ENCODE assay signal across 9 mouse cellular contexts in the genomic region with DNA sequence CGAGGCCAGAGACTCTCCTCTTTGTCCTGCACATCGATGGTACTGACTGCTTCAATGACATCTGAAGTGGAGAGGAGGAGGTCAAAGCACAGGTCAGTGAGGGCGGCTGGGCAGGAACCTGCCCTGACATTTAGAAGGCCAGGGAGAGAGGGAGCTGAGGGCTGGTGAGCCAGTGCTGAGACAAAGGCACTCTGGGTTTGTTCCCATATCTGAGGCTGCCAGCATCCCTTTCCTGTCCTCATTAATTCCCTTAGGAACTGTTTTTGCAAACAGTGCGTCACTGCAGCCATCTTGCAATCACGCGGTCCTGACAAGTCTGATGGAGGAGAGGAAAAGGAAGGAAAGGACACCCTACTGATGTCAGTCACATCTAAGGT. TPM values are rescaled to one million over a fixed set of nuclear protein-coding genes. Genes with fewer than 3 reads are reported as not detected.
DNase-seq lines count a peak whose midpoint lies in the region; ATAC-seq lines count a peak whose summit lies in the region.
"Had no signal": no experiment of that assay in that cellular context is flagged by ENCODE, and none has a peak within 500 bp of the region (broad histone marks: within the 10 kb centered on the region; RNA-seq: fewer than 3 reads in every experiment).

No protein-coding gene starts in this region.

- no peak overlapping the region for H3K4me3 ChIP-seq in kidney, embryonic 14.5 days (ENCODE audit: low read length)
- 0 out of 2 replicates have a peak overlapping the region, but pooled peaks have one; percentile 16 for H3K4me3 ChIP-seq in brown adipose tissue, adult 24 weeks (ENCODE audit: insufficient read depth, low read depth, low read length)
- no peak overlapping the region for H3K4me3 ChIP-seq in kidney, embryonic 15.5 days (replicated peaks)

- no peak overlapping the region for H3K9ac ChIP-seq in kidney, embryonic 14.5 days (ENCODE audit: low read depth, low read length)
- no peak overlapping the region for H3K9ac ChIP-seq in kidney, embryonic 15.5 days

- H3K4me2 ChIP-seq in kidney, embryonic 14.5 days (replicated peaks; ENCODE audit: low read depth, low read length), result no peak overlapping the region
- H3K4me2 ChIP-seq in kidney, embryonic 15.5 days, result no peak overlapping the region

- H3K9me3 ChIP-seq in kidney, embryonic 14.5 days (ENCODE audit: control insufficient read depth, low read length), result no peaks in the 10 kb centered on the region
- no peaks in the 10 kb centered on the region for H3K9me3 ChIP-seq in kidney, embryonic 15.5 days (replicated peaks)

- H3K27me3 ChIP-seq in kidney, embryonic 14.5 days (ENCODE audit: control insufficient read depth, insufficient read depth, low read length), result no peaks in the 10 kb centered on the region
- no peaks in the 10 kb centered on the region for H3K27me3 ChIP-seq in kidney, embryonic 15.5 days

- no peak overlapping the region for H3K27ac ChIP-seq in kidney, embryonic 14.5 days (ENCODE audit: low read depth, low read length)
- peak overlapping the region; percentile 95 for H3K27ac ChIP-seq in brown adipose tissue, adult 24 weeks (replicated peaks; ENCODE audit: low read depth, low read length)
- H3K27ac ChIP-seq in kidney, embryonic 15.5 days, result peak overlapping the region; percentile 51

- no peak for ATAC-seq in kidney, embryonic 14.5 days (ENCODE audit: low FRiP score, low TSS enrichment)
- no peak for ATAC-seq in kidney, embryonic 15.5 days (replicated peaks; ENCODE audit: low FRiP score)
- ATAC-seq: intestine, embryonic 16.5 days had no signal

- peak; percentile 57 for DNase-seq in cerebellum, adult 11-12 months
- no peak for DNase-seq in cerebellum, postnatal 14 days
- DNase-seq in kidney, adult 11 months, result peak; percentile 29
- no peak for DNase-seq in ovary, postnatal 10 days (ENCODE audit: low spot score)
- no peak for DNase-seq in right cerebral cortex, adult 18-20 months

- 83% methylated on average over 6 of the region's 6 CpGs for WGBS in kidney, embryonic 14.5 days
- 61% methylated on average over 6 of the region's 6 CpGs for WGBS in kidney, embryonic 15.5 days

- H3K4me1 ChIP-seq in kidney, embryonic 14.5 days (ENCODE audit: control insufficient read depth, insufficient read depth, low read length), result peaks cover 9% of the 10 kb centered on the region
- peaks cover 24% of the 10 kb centered on the region for H3K4me1 ChIP-seq in brown adipose tissue, adult 24 weeks (ENCODE audit: control insufficient read depth, insufficient read depth, insufficient read length, low read length)
- H3K4me1 ChIP-seq in kidney, embryonic 15.5 days, result peaks cover 12% of the 10 kb centered on the region

- H3K36me3 ChIP-seq in kidney, embryonic 14.5 days (ENCODE audit: control insufficient read depth, insufficient read depth, low read length), result peaks cover 64% of the 10 kb centered on the region
- peaks cover 85% of the 10 kb centered on the region for H3K36me3 ChIP-seq in kidney, embryonic 15.5 days

RNA-seq across cellular contexts. Expression of gene Wdr73, which starts 7.3 kb away (rescaled TPM):
- 32.7 and 38.1 TPM in 2 replicates for polyA plus RNA-seq in kidney, embryonic 14.5 days (2014; fragmentation: Nextera tagmentation; extraction: Ambion mirVana)
- 10.4 and 19.3 TPM in 2 replicates for polyA plus RNA-seq in brown adipose tissue, adult 24 weeks (2012; ENCODE audit: insufficient read depth, insufficient read length, missing spikeins)
- 36.7 and 37.5 TPM in 2 replicates for polyA plus RNA-seq in kidney, embryonic 15.5 days (2015; fragmentation: Nextera tagmentation; extraction: Ambion mirVana)

RNA-seq across cellular contexts. Expression of gene Nmb, which starts 11.1 kb away (rescaled TPM):
- polyA plus RNA-seq in kidney, embryonic 14.5 days (2014; fragmentation: Nextera tagmentation; extraction: Ambion mirVana), result 9.4 and 14.3 TPM in 2 replicates
- polyA plus RNA-seq in brown adipose tissue, adult 24 weeks (2012; ENCODE audit: insufficient read depth, insufficient read length, missing spikeins), result 7.3 and 9.1 TPM in 2 replicates
- 8.2 and 10.0 TPM in 2 replicates for polyA plus RNA-seq in kidney, embryonic 15.5 days (2015; fragmentation: Nextera tagmentation; extraction: Ambion mirVana)

RNA-seq across cellular contexts. Expression of gene Zscan2, which starts 33.0 kb away (rescaled TPM):
- 2.8 and 4.0 TPM in 2 replicates for polyA plus RNA-seq in kidney, embryonic 14.5 days (2014; fragmentation: Nextera tagmentation; extraction: Ambion mirVana)
- polyA plus RNA-seq in brown adipose tissue, adult 24 weeks (2012; ENCODE audit: insufficient read depth, insufficient read length, missing spikeins), result 1.5 TPM in 1 of 2 replicates, not detected in the other
- polyA plus RNA-seq in kidney, embryonic 15.5 days (2015; fragmentation: Nextera tagmentation; extraction: Ambion mirVana), result 2.8 and 2.9 TPM in 2 replicates

RNA-seq across cellular contexts. Expression of gene Sec11a, which starts 53.8 kb away (rescaled TPM):
- 214 and 228 TPM in 2 replicates for polyA plus RNA-seq in kidney, embryonic 14.5 days (2014; fragmentation: Nextera tagmentation; extraction: Ambion mirVana)
- 61.2 and 77.2 TPM in 2 replicates for polyA plus RNA-seq in brown adipose tissue, adult 24 weeks (2012; ENCODE audit: insufficient read depth, insufficient read length, missing spikeins)
- 217 and 223 TPM in 2 replicates for polyA plus RNA-seq in kidney, embryonic 15.5 days (2015; fragmentation: Nextera tagmentation; extraction: Ambion mirVana)

Comparison
In these comparisons a context has a peak if more than half of its experiments do, and no peak if none do; other contexts are left out.
1. DNase-seq: peak in cerebellum, adult 11-12 months (single experiment) and kidney, adult 11 months (single experiment); none in cerebellum, postnatal 14 days (0 of 2), ovary, postnatal 10 days (single experiment) and right cerebral cortex, adult 18-20 months (single experiment).